13 mouse cellular contexts compared by ENCODE assay signal in genomic region chr12:83923486-83923859, GRCm38 (mm10). TPM values are rescaled to one million over a fixed set of nuclear protein-coding genes. Genes with fewer than 3 reads are reported as not detected.
DNase-seq lines count a peak whose midpoint lies in the region; ATAC-seq and TF ChIP-seq lines count a peak whose summit lies in the region.
"Had no signal": no experiment of that assay in that cellular context is flagged by ENCODE, and none has a peak within 500 bp of the region (broad histone marks: within the 10 kb centered on the region; RNA-seq: fewer than 3 reads in every experiment).

No protein-coding gene starts in this region.

- whole genome bisulfite sequencing in kidney, adult 2 months, result 78% methylated on average over 1 of the region's 1 CpGs
- 93% methylated on average over 1 of the region's 1 CpGs for WGBS in midbrain, embryonic 13.5 days
- 94% methylated on average over 1 of the region's 1 CpGs for WGBS in midbrain, embryonic 10.5 days
- WGBS in limb, embryonic 13.5 days, result 86% methylated on average over 1 of the region's 1 CpGs

- TF ChIP-seq CTCF in kidney, adult 2 months (conservative IDR thresholded peaks at IDR 0.05; ENCODE audit: insufficient read depth, insufficient read length, low read depth, low read length), result no peak

- H3K27me3 ChIP-seq in kidney, adult 2 months (replicated peaks; ENCODE audit: control insufficient read depth, insufficient read depth, low read length), result no peaks in the 10 kb centered on the region
- H3K27me3 ChIP-seq in midbrain, embryonic 13.5 days, result no peaks in the 10 kb centered on the region
- H3K27me3 ChIP-seq in midbrain, embryonic 10.5 days (ENCODE audit: low read depth, poor library complexity, severe bottlenecking), result no peaks in the 10 kb centered on the region
- no peaks in the 10 kb centered on the region for H3K27me3 ChIP-seq in limb, embryonic 13.5 days
- H3K27me3 ChIP-seq: kidney, embryonic 15.5 days had no signal

- no peaks in the 10 kb centered on the region for H3K9me3 ChIP-seq in midbrain, embryonic 13.5 days
- no peaks in the 10 kb centered on the region for H3K9me3 ChIP-seq in midbrain, embryonic 10.5 days (replicated peaks)
- no peaks in the 10 kb centered on the region for H3K9me3 ChIP-seq in limb, embryonic 13.5 days
- H3K9me3 ChIP-seq: kidney, embryonic 15.5 days had no signal

- H3K27ac ChIP-seq in kidney, adult 2 months (ENCODE audit: insufficient read depth, low read depth, low read length), result 0 out of 2 replicates have a peak overlapping the region, but pooled peaks have one; percentile 20
- no peak overlapping the region for H3K27ac ChIP-seq in midbrain, embryonic 13.5 days
- H3K27ac ChIP-seq in midbrain, embryonic 10.5 days (replicated peaks), result no peak overlapping the region
- no peak overlapping the region for H3K27ac ChIP-seq in limb, embryonic 13.5 days

- no peak overlapping the region for H3K4me3 ChIP-seq in kidney, adult 2 months (ENCODE audit: insufficient read depth, low read depth, low read length)
- no peak overlapping the region for H3K4me3 ChIP-seq in midbrain, embryonic 13.5 days (replicated peaks)
- no peak overlapping the region for H3K4me3 ChIP-seq in midbrain, embryonic 10.5 days
- H3K4me3 ChIP-seq in limb, embryonic 13.5 days, result no peak overlapping the region

- no peak for DNase-seq in kidney, adult 2 months
- no peak for DNase-seq in kidney, postnatal 25 days
- no peak for DNase-seq in midbrain, embryonic 10.5 days (ENCODE audit: low spot score)
- peak; percentile 72 for DNase-seq in telencephalon, adult 2 months (ENCODE audit: low read depth, low spot score)
- DNase-seq in spleen, postnatal 10 days (ENCODE audit: low spot score in 2 of 2), result no peak
- DNase-seq: cerebellum, adult 18-20 months; embryo, embryonic 11 days; heart, postnatal 36 days; lung, adult 2 months; right cerebral cortex, postnatal 25 days had no signal

- H3K36me3 ChIP-seq in kidney, adult 2 months (ENCODE audit: control insufficient read depth, insufficient read depth, low read length), result no peaks in the 10 kb centered on the region
- no peaks in the 10 kb centered on the region for H3K36me3 ChIP-seq in midbrain, embryonic 13.5 days
- H3K36me3 ChIP-seq in midbrain, embryonic 10.5 days, result 0 out of 2 replicates have a peak, but pooled peaks cover 3% of the 10 kb centered on the region
- no peaks in the 10 kb centered on the region for H3K36me3 ChIP-seq in limb, embryonic 13.5 days
- H3K36me3 ChIP-seq: kidney, embryonic 15.5 days had no signal

- no peak overlapping the region for H3K9ac ChIP-seq in midbrain, embryonic 13.5 days (replicated peaks)
- H3K9ac ChIP-seq in limb, embryonic 13.5 days, result no peak overlapping the region

- TF ChIP-seq POLR2A in kidney, adult 2 months (IDR thresholded peaks at IDR 0.05; ENCODE audit: low read depth, low read length), result no peak

- no peak for ATAC-seq in midbrain, embryonic 13.5 days
- no peak for ATAC-seq in limb, embryonic 13.5 days (ENCODE audit: low FRiP score, low read depth)

- peak overlapping the region; percentile 56; the same call in 1 of the 2 replicates for H3K4me2 ChIP-seq in midbrain, embryonic 13.5 days (replicated peaks)
- peak overlapping the region; percentile 66 for H3K4me2 ChIP-seq in limb, embryonic 13.5 days (replicated peaks)

- peaks cover 22% of the 10 kb centered on the region for H3K4me1 ChIP-seq in kidney, adult 2 months (ENCODE audit: control insufficient read depth, insufficient read depth, low read length)
- peaks cover 31% of the 10 kb centered on the region for H3K4me1 ChIP-seq in midbrain, embryonic 13.5 days (replicated peaks)
- peaks cover 44% of the 10 kb centered on the region for H3K4me1 ChIP-seq in midbrain, embryonic 10.5 days
- peaks cover 34% of the 10 kb centered on the region for H3K4me1 ChIP-seq in limb, embryonic 13.5 days

RNA-seq across cellular contexts. Expression of gene Numb, which starts 1.7 kb away (rescaled TPM):
- 63.7 and 76.5 TPM in 2 replicates for polyA plus RNA-seq in kidney, adult 2 months (2012; rRNA removed)
- polyA plus RNA-seq in midbrain, embryonic 13.5 days (2015; fragmentation: Nextera tagmentation; extraction: Ambion mirVana), result 22.1 and 23.6 TPM in 2 replicates
- polyA plus RNA-seq in midbrain, embryonic 10.5 days (2016; fragmentation: Nextera tagmentation; extraction: Ambion mirVana), result 34.3 and 37.4 TPM in 2 replicates
- polyA plus RNA-seq in limb, embryonic 13.5 days (2015; fragmentation: Nextera tagmentation; extraction: Ambion mirVana), result 36.0 and 40.7 TPM in 2 replicates

RNA-seq across cellular contexts. Expression of gene Riox1, which starts 26.9 kb away (rescaled TPM):
- 5.7 and 7.4 TPM in 2 replicates for polyA plus RNA-seq in kidney, adult 2 months (2012; rRNA removed)
- 9.1 and 12.1 TPM in 2 replicates for polyA plus RNA-seq in midbrain, embryonic 13.5 days (2015; fragmentation: Nextera tagmentation; extraction: Ambion mirVana)
- 13.7 and 15.5 TPM in 2 replicates for polyA plus RNA-seq in midbrain, embryonic 10.5 days (2016; fragmentation: Nextera tagmentation; extraction: Ambion mirVana)
- polyA plus RNA-seq in limb, embryonic 13.5 days (2015; fragmentation: Nextera tagmentation; extraction: Ambion mirVana), result 11.2 and 11.7 TPM in 2 replicates
